In the genomic region with DNA sequence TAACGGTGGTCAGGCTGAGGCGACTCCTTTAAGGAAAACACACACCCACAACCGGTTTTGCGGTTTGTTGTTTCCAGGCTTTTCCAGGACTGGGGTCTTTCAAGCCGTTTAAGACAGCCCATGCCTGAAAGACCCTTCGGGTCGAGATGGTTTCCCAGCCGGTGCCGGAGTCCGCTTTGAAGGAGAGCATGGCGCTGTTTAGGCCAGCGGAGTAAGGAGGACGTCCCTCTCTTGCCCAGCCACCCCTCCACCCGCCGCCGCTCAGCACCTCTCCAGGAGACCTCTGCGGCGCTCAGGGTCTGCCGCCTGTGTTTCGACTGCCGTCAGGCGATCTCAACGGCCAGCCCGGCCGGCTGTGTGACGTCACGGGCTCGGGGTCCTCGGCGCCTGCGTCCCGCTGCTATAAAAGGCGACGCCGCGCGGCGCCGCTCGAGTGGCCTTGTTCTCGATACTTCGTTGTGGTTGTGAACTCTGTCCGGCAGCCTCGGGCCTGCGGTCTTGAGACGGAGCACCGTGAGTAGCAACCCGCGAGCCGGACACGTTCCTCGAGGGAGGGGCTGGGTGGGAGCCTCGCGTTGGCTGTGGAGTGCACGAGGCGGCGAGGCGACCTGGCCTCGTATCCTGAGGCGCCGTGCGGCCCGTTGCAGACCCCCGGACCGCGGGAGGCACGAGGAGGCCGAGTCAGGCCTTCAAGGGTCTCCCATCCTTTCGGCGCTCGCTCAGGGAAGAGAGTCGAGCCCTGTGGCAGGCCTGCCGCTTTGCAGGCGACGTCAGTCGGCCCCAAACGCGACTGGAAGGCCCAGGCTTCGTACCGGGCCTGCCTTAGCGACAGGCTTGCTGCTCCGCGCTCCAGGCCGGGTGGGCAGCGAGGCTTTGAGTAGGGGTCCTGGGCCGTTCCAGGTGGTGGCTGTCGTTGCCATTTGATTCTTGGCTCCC, we compare ENCODE assay signal across 8 mouse cellular contexts. TPM values are rescaled to one million over a fixed set of nuclear protein-coding genes. Genes with fewer than 3 reads are reported as not detected.
A peak's percentile ranks its signal among the peaks of the same experiment; 100 is the strongest.
DNase-seq lines count a peak whose midpoint lies in the region; ATAC-seq lines count a peak whose summit lies in the region.

Gene Skp1a, plus strand, starts transcription at position 390 of the 936 bp plus-strand sequence.

- WGBS in hindbrain, embryonic 14.5 days: under 1% methylated on average over 85 of the region's 87 CpGs

- H3K9me3 ChIP-seq in hindbrain, embryonic 14.5 days (ENCODE audit: control insufficient read depth, low read length): no peaks in the 10 kb centered on the region

- peak within 1 kb of the TSS; percentile 94 for H3K4me2 ChIP-seq in hindbrain, embryonic 14.5 days (replicated peaks)

- H3K4me1 ChIP-seq in hindbrain, embryonic 14.5 days (replicated peaks; ENCODE audit: control insufficient read depth, insufficient read depth, low read length): peaks cover 28% of the 10 kb centered on the region

- peak within 1 kb of the TSS; percentile 93 for H3K9ac ChIP-seq in hindbrain, embryonic 14.5 days

- H3K4me3 ChIP-seq in hindbrain, embryonic 14.5 days (replicated peaks; ENCODE audit: low read length): peak within 1 kb of the TSS; percentile 73

- DNase-seq in NIH3T3 (ENCODE audit: low read depth): peak; percentile 94
- DNase-seq in cerebellum, postnatal 14 days: peak; percentile 97 to 98
- peak; percentile 88 to 92 for DNase-seq in frontal cortex, postnatal 25 days (ENCODE audit: low spot score in 2 of 2)
- DNase-seq in hindbrain, embryonic 14.5 days (ENCODE audit: low spot score): peak; percentile 95
- DNase-seq in layer of hippocampus, postnatal 36 days: peak; percentile 91
- DNase-seq in lung, postnatal 36 days: peak; percentile 93
- peak; percentile 94 for DNase-seq in retina, postnatal 1 day
- peak; percentile 87 to 96 for DNase-seq in urinary bladder, adult 18-20 months (ENCODE audit: low spot score in 2 of 2)

- H3K27ac ChIP-seq in hindbrain, embryonic 14.5 days: peak within 1 kb of the TSS; percentile 100

- no peaks in the 10 kb centered on the region for H3K27me3 ChIP-seq in hindbrain, embryonic 14.5 days (ENCODE audit: control insufficient read depth, insufficient read depth, low read length)

- ATAC-seq in hindbrain, embryonic 14.5 days (ENCODE audit: low FRiP score): peak; percentile 94

- H3K36me3 ChIP-seq in hindbrain, embryonic 14.5 days (replicated peaks; ENCODE audit: control insufficient read depth, insufficient read depth): peaks cover 3% of the 10 kb centered on the region

RNA-seq across cellular contexts. Expression of gene Skp1a, which starts in this region (rescaled TPM):
- 1,059 and 1,060 TPM in 2 replicates for polyA plus RNA-seq in hindbrain, embryonic 14.5 days (2014; fragmentation: Nextera tagmentation; extraction: Ambion mirVana)
- total RNA-seq in layer of hippocampus, postnatal 36 days (2021): 100 to 1,000 TPM; 456 to 518 TPM

Comparison
In these comparisons a context has a peak if more than half of its experiments do, and no peak if none do; other contexts are left out.
1. Peak in every context shown above with its lines: DNase-seq, ATAC-seq, H3K4me3 ChIP-seq and H3K27ac ChIP-seq.